Mouse (Mus musculus): ENCODE measurements around the gene Rbm17. TPM values are rescaled to one million over a fixed set of nuclear protein-coding genes. Genes with fewer than 3 reads are reported as not detected.

Gene Rbm17
- total and polyA plus RNA-seq, 3 experiments, result 101 to 184 (median 138) TPM

DNA sequence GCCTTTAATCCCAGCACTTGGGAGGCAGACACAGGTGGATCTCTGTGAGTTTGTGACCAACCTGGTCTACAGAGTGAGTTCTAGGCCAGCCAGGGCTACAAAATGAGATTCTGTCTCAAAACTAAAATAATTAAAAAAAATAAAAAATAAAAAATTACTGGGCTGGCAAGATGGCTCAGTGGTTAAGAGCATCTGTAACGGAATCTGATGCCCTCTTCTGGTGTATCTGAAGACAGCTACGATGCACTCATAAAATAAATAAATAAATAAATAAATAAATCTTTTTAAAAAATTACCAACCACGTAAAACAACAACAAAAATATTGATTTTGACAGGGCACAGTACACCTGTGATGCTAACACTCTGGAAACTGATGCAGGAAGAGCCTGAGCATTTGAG lies 37.1 kb downstream of the Rbm17 start:
- H3K27me3 ChIP-seq (ENCODE audit: insufficient read depth, low read length), result peaks cover 12% of the 10 kb centered on the region
- no peaks in the 10 kb centered on the region for H3K4me1 ChIP-seq (ENCODE audit: insufficient read depth, low read depth, low read length)
- no peaks in the 10 kb centered on the region for H3K36me3 ChIP-seq (replicated peaks)
- no peak overlapping the region for H3K4me3 ChIP-seq (ENCODE audit: low read depth, low read length)
- H3K9me3 ChIP-seq (replicated peaks), result no peaks in the 10 kb centered on the region
- TF ChIP-seq CTCF (IDR thresholded peaks at IDR 0.05; ENCODE audit: low read depth, low read length) (no peak), TAL1 (conservative IDR thresholded peaks at IDR 0.05; ENCODE audit: low read depth, low read length) (no peak), GATA1 (IDR thresholded peaks at IDR 0.05; ENCODE audit: borderline replicate concordance, low read length) (no peak), POLR2AphosphoS5 (IDR thresholded peaks at IDR 0.05; ENCODE audit: insufficient replicate concordance, low read depth, low read length) (no peak), GATA2 (IDR thresholded peaks at IDR 0.05; ENCODE audit: borderline replicate concordance, low read depth, low read length) (no peak)
- no peak for ATAC-seq (ENCODE audit: extremely low read depth, insufficient number of reproducible peaks, low FRiP score, poor library complexity, severe bottlenecking)
- no peak for DNase-seq (ENCODE audit: low spot score)

DNA sequence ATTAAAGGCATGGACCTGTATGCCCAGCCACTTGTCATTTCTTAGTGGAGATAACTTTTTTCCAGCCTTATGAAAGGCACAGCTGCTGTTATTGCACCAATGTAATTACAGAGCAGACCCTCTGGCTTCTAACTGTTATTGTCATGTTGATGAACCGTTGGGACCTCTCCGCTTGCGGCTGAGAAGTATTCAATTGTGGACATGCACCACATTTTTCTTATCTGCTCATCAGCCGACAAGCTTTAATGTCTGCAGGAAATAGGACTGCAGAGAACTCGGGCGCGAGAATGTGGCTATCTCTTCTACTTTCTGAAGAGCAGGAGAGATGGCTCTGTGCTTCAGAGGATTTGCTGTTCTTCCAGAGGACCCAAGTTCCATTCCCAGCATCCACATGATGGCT lies 37.7 kb downstream of the Rbm17 start:
- Histone ChIP-seq H3K27me3 (ENCODE audit: insufficient read depth, low read length) (peaks cover 9% of the 10 kb centered on the region), H3K36me3 (replicated peaks) (no peaks in the 10 kb centered on the region), H3K4me3 (ENCODE audit: low read depth, low read length) (no peak overlapping the region), H3K4me1 (ENCODE audit: insufficient read depth, low read depth, low read length) (no peaks in the 10 kb centered on the region), H3K9me3 (replicated peaks) (no peaks in the 10 kb centered on the region)
- ATAC-seq (ENCODE audit: extremely low read depth, insufficient number of reproducible peaks, low FRiP score, poor library complexity, severe bottlenecking) (no peak), DNase-seq (ENCODE audit: low spot score) (no peak)
- TF ChIP-seq CTCF (IDR thresholded peaks at IDR 0.05; ENCODE audit: low read depth, low read length) (no peak), GATA1 (IDR thresholded peaks at IDR 0.05; ENCODE audit: borderline replicate concordance, low read length) (no peak), POLR2AphosphoS5 (IDR thresholded peaks at IDR 0.05; ENCODE audit: insufficient replicate concordance, low read depth, low read length) (no peak), TAL1 (conservative IDR thresholded peaks at IDR 0.05; ENCODE audit: low read depth, low read length) (no peak), GATA2 (IDR thresholded peaks at IDR 0.05; ENCODE audit: borderline replicate concordance, low read depth, low read length) (no peak)

- DNase-seq (ENCODE audit: low spot score) (no peak), ATAC-seq (ENCODE audit: extremely low read depth, insufficient number of reproducible peaks, low FRiP score, poor library complexity, severe bottlenecking) (no peak)
- TF ChIP-seq POLR2AphosphoS5 (IDR thresholded peaks at IDR 0.05; ENCODE audit: insufficient replicate concordance, low read depth, low read length) (no peak), TAL1 (conservative IDR thresholded peaks at IDR 0.05; ENCODE audit: low read depth, low read length) (no peak), GATA1 (IDR thresholded peaks at IDR 0.05; ENCODE audit: borderline replicate concordance, low read length) (no peak), GATA2 (IDR thresholded peaks at IDR 0.05; ENCODE audit: borderline replicate concordance, low read depth, low read length) (no peak), CTCF (IDR thresholded peaks at IDR 0.05; ENCODE audit: low read depth, low read length) (no peak)
- Histone ChIP-seq H3K4me1 (ENCODE audit: insufficient read depth, low read depth, low read length) (no peaks in the 10 kb centered on the region), H3K36me3 (replicated peaks) (no peaks in the 10 kb centered on the region), H3K9me3 (replicated peaks) (no peaks in the 10 kb centered on the region), H3K27me3 (ENCODE audit: insufficient read depth, low read length) (peaks cover 6% of the 10 kb centered on the region), H3K4me3 (ENCODE audit: low read depth, low read length) (no peak overlapping the region)
These were observed 39.2 kb downstream of the Rbm17 start for GRCm38 (mm10) chr2:11564768-11565167.

DNA sequence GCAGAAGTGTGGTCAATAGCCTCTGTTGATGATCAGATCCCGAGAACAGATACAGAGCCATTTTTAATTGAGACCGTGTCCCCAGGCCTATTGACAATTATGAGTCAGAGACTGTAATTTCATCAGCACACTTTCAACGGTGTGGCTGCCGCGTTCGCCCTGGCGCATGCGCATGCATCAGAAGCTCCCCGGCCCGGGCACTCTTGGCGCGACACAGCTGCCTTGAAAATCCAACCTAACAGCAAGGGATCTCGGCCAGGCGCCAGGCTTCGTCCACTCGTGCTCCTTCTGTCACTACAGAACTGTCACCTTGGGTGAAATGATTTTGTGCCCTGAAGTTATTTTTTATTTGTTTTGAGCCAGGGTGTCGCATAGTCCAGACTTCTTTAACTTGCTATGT lies 40.7 kb downstream of the Rbm17 start:
- Histone ChIP-seq H3K4me1 (ENCODE audit: insufficient read depth, low read depth, low read length) (no peaks in the 10 kb centered on the region), H3K27me3 (ENCODE audit: insufficient read depth, low read length) (peaks cover 6% of the 10 kb centered on the region), H3K36me3 (replicated peaks) (no peaks in the 10 kb centered on the region), H3K9me3 (replicated peaks) (no peaks in the 10 kb centered on the region), H3K4me3 (ENCODE audit: low read depth, low read length) (no peak overlapping the region)
- ATAC-seq (ENCODE audit: extremely low read depth, insufficient number of reproducible peaks, low FRiP score, poor library complexity, severe bottlenecking), result no peak
- TF ChIP-seq GATA2 (IDR thresholded peaks at IDR 0.05; ENCODE audit: borderline replicate concordance, low read depth, low read length) (no peak), TAL1 (conservative IDR thresholded peaks at IDR 0.05; ENCODE audit: low read depth, low read length) (no peak), POLR2AphosphoS5 (IDR thresholded peaks at IDR 0.05; ENCODE audit: insufficient replicate concordance, low read depth, low read length) (no peak), CTCF (IDR thresholded peaks at IDR 0.05; ENCODE audit: low read depth, low read length) (no peak), GATA1 (IDR thresholded peaks at IDR 0.05; ENCODE audit: borderline replicate concordance, low read length) (no peak)
- DNase-seq (ENCODE audit: low spot score), result no peak

- Histone ChIP-seq H3K36me3 (replicated peaks) (no peaks in the 10 kb centered on the region), H3K27me3 (ENCODE audit: insufficient read depth, low read length) (peaks cover 10% of the 10 kb centered on the region), H3K4me3 (ENCODE audit: low read depth, low read length) (no peak overlapping the region), H3K4me1 (ENCODE audit: insufficient read depth, low read depth, low read length) (no peaks in the 10 kb centered on the region), H3K9me3 (replicated peaks) (no peaks in the 10 kb centered on the region)
- DNase-seq (ENCODE audit: low spot score) (no peak), ATAC-seq (ENCODE audit: extremely low read depth, insufficient number of reproducible peaks, low FRiP score, poor library complexity, severe bottlenecking) (no peak)
- TF ChIP-seq TAL1 (conservative IDR thresholded peaks at IDR 0.05; ENCODE audit: low read depth, low read length), result no peak
- no peak for TF ChIP-seq POLR2AphosphoS5 (IDR thresholded peaks at IDR 0.05; ENCODE audit: insufficient replicate concordance, low read depth, low read length)
- TF ChIP-seq GATA1 (IDR thresholded peaks at IDR 0.05; ENCODE audit: borderline replicate concordance, low read length), result no peak
- TF ChIP-seq GATA2 (IDR thresholded peaks at IDR 0.05; ENCODE audit: borderline replicate concordance, low read depth, low read length), result no peak
- no peak for TF ChIP-seq CTCF (IDR thresholded peaks at IDR 0.05; ENCODE audit: low read depth, low read length)
These were observed 45.3 kb downstream of the Rbm17 start for GRCm38 (mm10) chr2:11558654-11559053.

- Histone ChIP-seq H3K27me3 (ENCODE audit: insufficient read depth, low read length) (peaks cover 19% of the 10 kb centered on the region), H3K4me1 (ENCODE audit: insufficient read depth, low read depth, low read length) (no peaks in the 10 kb centered on the region), H3K4me3 (ENCODE audit: low read depth, low read length) (no peak overlapping the region), H3K36me3 (replicated peaks) (no peaks in the 10 kb centered on the region), H3K9me3 (replicated peaks) (no peaks in the 10 kb centered on the region)
- ATAC-seq (ENCODE audit: extremely low read depth, insufficient number of reproducible peaks, low FRiP score, poor library complexity, severe bottlenecking) (no peak), DNase-seq (ENCODE audit: low spot score) (no peak)
- TF ChIP-seq CTCF (IDR thresholded peaks at IDR 0.05; ENCODE audit: low read depth, low read length) (no peak), POLR2AphosphoS5 (IDR thresholded peaks at IDR 0.05; ENCODE audit: insufficient replicate concordance, low read depth, low read length) (no peak), TAL1 (conservative IDR thresholded peaks at IDR 0.05; ENCODE audit: low read depth, low read length) (no peak), GATA1 (IDR thresholded peaks at IDR 0.05; ENCODE audit: borderline replicate concordance, low read length) (no peak), GATA2 (IDR thresholded peaks at IDR 0.05; ENCODE audit: borderline replicate concordance, low read depth, low read length) (no peak)
These were observed 46.7 kb downstream of the Rbm17 start for GRCm38 (mm10) chr2:11557244-11557643.

Measured in G1E (cell line).